Mouse (Mus musculus) neural tube, embryonic 10.5 days (tissue): ENCODE measurements around the gene Slc28a1.
A peak's percentile ranks its signal among the peaks of the same experiment; 100 is the strongest.

ENCODE experiments used
- DNase-seq: peaks from one replicate; pipeline ENCODE4 v3.0.0-alpha.2; 2017; ENCODE audit warnings: low spot score; ENCODE audit errors: extremely low spot score

Gene Slc28a1

GRCm38 (mm10) chr7:81114555-81114954 lies at the start of gene Slc28a1:
TSS of gene Slc28a1 (plus strand) at chr7:81114799.
- DNase-seq, result no peak

- no peak for DNase-seq
Measured at GRCm38 (mm10) chr7:81066714-81067113, 47.9 kb upstream of the Slc28a1 start.

GRCm38 (mm10) chr7:81072463-81072862 lies 42.1 kb upstream of the Slc28a1 start:
- no peak for DNase-seq

- DNase-seq, result no peak
Measured at GRCm38 (mm10) chr7:81073273-81073672, 41.3 kb upstream of the Slc28a1 start.

GRCm38 (mm10) chr7:81074546-81074945 lies 40.1 kb upstream of the Slc28a1 start:
- DNase-seq, result peak; percentile 43

- DNase-seq, result no peak
Measured at GRCm38 (mm10) chr7:81075299-81075698, 39.3 kb upstream of the Slc28a1 start.

GRCm38 (mm10) chr7:81075732-81076131 lies 38.9 kb upstream of the Slc28a1 start:
- no peak for DNase-seq

- DNase-seq, result no peak
Measured at GRCm38 (mm10) chr7:81077009-81077408, 37.6 kb upstream of the Slc28a1 start.

- no peak for DNase-seq
Measured at GRCm38 (mm10) chr7:81078740-81079139, 35.9 kb upstream of the Slc28a1 start.

- no peak for DNase-seq
Measured at GRCm38 (mm10) chr7:81093420-81093965, 21.1 kb upstream of the Slc28a1 start.

GRCm38 (mm10) chr7:81094104-81094757 lies 20.4 kb upstream of the Slc28a1 start:
- no peak for DNase-seq

GRCm38 (mm10) chr7:81100341-81100740 lies 14.3 kb upstream of the Slc28a1 start:
- no peak for DNase-seq

- no peak for DNase-seq
Measured at GRCm38 (mm10) chr7:81102854-81103253, 11.7 kb upstream of the Slc28a1 start.

- DNase-seq, result no peak
Measured at GRCm38 (mm10) chr7:81105525-81105924, 9.1 kb upstream of the Slc28a1 start.

GRCm38 (mm10) chr7:81108226-81108625 lies 6.4 kb upstream of the Slc28a1 start:
- DNase-seq, result no peak

- no peak for DNase-seq
Measured at GRCm38 (mm10) chr7:81109717-81110651, 4.6 kb upstream of the Slc28a1 start.

- no peak for DNase-seq
Measured at GRCm38 (mm10) chr7:81110791-81111190, 3.8 kb upstream of the Slc28a1 start.

GRCm38 (mm10) chr7:81111729-81112128 lies 2.9 kb upstream of the Slc28a1 start:
- DNase-seq, result no peak

GRCm38 (mm10) chr7:81112686-81113360 lies 1.8 kb upstream of the Slc28a1 start:
- no peak for DNase-seq

- no peak for DNase-seq
Measured at GRCm38 (mm10) chr7:81121099-81121498, 6.5 kb downstream of the Slc28a1 start.

- DNase-seq, result no peak
Measured at GRCm38 (mm10) chr7:81122808-81123207, 8.2 kb downstream of the Slc28a1 start.

- no peak for DNase-seq
Measured at GRCm38 (mm10) chr7:81123553-81123952, 9.0 kb downstream of the Slc28a1 start.
